Mouse (Mus musculus): Measurements from ENCODE around the gene Gmnc.

GRCm38 (mm10) chr16:26886337-26886736 lies 105.1 kb downstream of the Gmnc start:
- no peak for TF ChIP-seq E2F4 (IDR thresholded peaks at IDR 0.05; ENCODE audit: insufficient read depth)
- TF ChIP-seq POLR2A (IDR thresholded peaks at IDR 0.05; ENCODE audit: insufficient read length, low read depth) = no peak
- TF ChIP-seq MYOG (IDR thresholded peaks at IDR 0.05; ENCODE audit: control insufficient read depth in 1 of 3, insufficient read depth in 1 of 3, insufficient read length in 2 of 3, low read depth in 2 of 3) = no peak
- no peak for TF ChIP-seq SRF (IDR thresholded peaks at IDR 0.05; ENCODE audit: control insufficient read depth, insufficient read length, low read depth)
- TF ChIP-seq POLR2AphosphoS2 (IDR thresholded peaks at IDR 0.05; ENCODE audit: insufficient read length, low read depth) = no peak
- no peak for TF ChIP-seq MAX (IDR thresholded peaks at IDR 0.05; ENCODE audit: low read depth)

All from myocyte (in vitro differentiated cells).